Mouse (Mus musculus) liver, embryonic 12.5 days (tissue): Measurements from ENCODE around the gene Nfe2l1. TPM values are rescaled to one million over a fixed set of nuclear protein-coding genes. Genes with fewer than 3 reads are reported as not detected.

Experiments used
- ATAC-seq: fragments of 200-750 bp; cut with Nextera tagmentation; 2 replicates; pipeline ENCODE4 v1.8.0; 2017; ENCODE audit warnings: moderate number of reproducible peaks, mild to moderate bottlenecking, moderate library complexity
- H3K27ac ChIP-seq: fragments of 300-500 bp; sonication (generic); 2 replicates; pipeline ENCODE4 v1.5.1; 2016; ENCODE audit warnings: mild to moderate bottlenecking
- H3K27me3 ChIP-seq: fragments of 300-500 bp; sonication (generic); replicated peaks from 2 replicates; pipeline ENCODE4 v1.6.1; 2016; ENCODE audit warnings: mild to moderate bottlenecking, moderate library complexity
- H3K36me3 ChIP-seq: fragments of 300-500 bp; sonication (generic); 2 replicates; pipeline ENCODE4 v1.6.1; 2016; ENCODE audit warnings: mild to moderate bottlenecking, moderate library complexity
- H3K4me1 ChIP-seq: fragments of 300-500 bp; sonication (generic); 2 replicates; pipeline ENCODE4 v1.6.1; 2016
- H3K4me2 ChIP-seq: fragments of 300-500 bp; sonication (generic); 2 replicates; pipeline ENCODE4 v1.6.1; 2016; ENCODE audit warnings: mild to moderate bottlenecking, moderate library complexity
- H3K4me3 ChIP-seq: fragments of 300-500 bp; sonication (generic); 2 replicates; pipeline ENCODE4 v1.5.1; 2016; ENCODE audit warnings: mild to moderate bottlenecking, moderate library complexity
- H3K9ac ChIP-seq: fragments of 300-500 bp; sonication (generic); 2 replicates; pipeline ENCODE4 v1.6.1; 2016; ENCODE audit warnings: mild to moderate bottlenecking, moderate library complexity
- H3K9me3 ChIP-seq: fragments of 300-500 bp; sonication (generic); replicated peaks from 2 replicates; pipeline ENCODE4 v1.6.1; 2016; ENCODE audit warnings: mild to moderate bottlenecking, moderate library complexity
- WGBS: fragments of 180-500 bp; shearing (Covaris S2); methylation state at CpG from one replicate; pipeline ENCODE4 v1.1.7; 2016; ENCODE audit not compliant: insufficient replicate concordance; 5-methylcytosine and 5-hydroxymethylcytosine counted together
- polyA plus RNA-seq: library from polyadenylated mRNA; unstranded; fragments of >200 nt; fragmentation: Nextera tagmentation; extraction: Ambion mirVana; gene quantifications from 2 replicates; pipeline ENCODE4 v1.2.1, GENCODE M21; 2016

The Nfe2l1 gene
- polyA plus RNA-seq, 1 experiment from 2014 or later = 26.7 TPM

- Histone ChIP-seq H3K9me3 (no peaks in the 10 kb centered on the region), H3K9ac (no peak overlapping the region), H3K27me3 (peaks cover 9% of the 10 kb centered on the region; the same call in 1 of the 2 replicates), H3K4me1 (peaks cover 3% of the 10 kb centered on the region; the same call in 1 of the 2 replicates), H3K27ac (no peak overlapping the region), H3K36me3 (no peaks in the 10 kb centered on the region), H3K4me3 (no peak overlapping the region), H3K4me2 (no peak overlapping the region)
- ATAC-seq = no peak
- WGBS = 58% methylated on average over 3 of the region's 3 CpGs
Observed at GRCm38 (mm10) chr11:96839877-96840276, 10.1 kb upstream of the Nfe2l1 start.

- H3K27ac ChIP-seq = no peak overlapping the region
- WGBS = 59% methylated on average over 7 of the region's 7 CpGs
- H3K9me3 ChIP-seq = no peaks in the 10 kb centered on the region
- no peak overlapping the region for H3K9ac ChIP-seq
- H3K4me3 ChIP-seq = no peak overlapping the region
- H3K36me3 ChIP-seq = no peaks in the 10 kb centered on the region
- H3K4me2 ChIP-seq = no peak overlapping the region
- H3K4me1 ChIP-seq = peaks cover 3% of the 10 kb centered on the region; the same call in 1 of the 2 replicates
- ATAC-seq = no peak
- peaks cover 9% of the 10 kb centered on the region; the same call in 1 of the 2 replicates for H3K27me3 ChIP-seq
Observed at GRCm38 (mm10) chr11:96839428-96839827, 9.7 kb upstream of the Nfe2l1 start.

DNA sequence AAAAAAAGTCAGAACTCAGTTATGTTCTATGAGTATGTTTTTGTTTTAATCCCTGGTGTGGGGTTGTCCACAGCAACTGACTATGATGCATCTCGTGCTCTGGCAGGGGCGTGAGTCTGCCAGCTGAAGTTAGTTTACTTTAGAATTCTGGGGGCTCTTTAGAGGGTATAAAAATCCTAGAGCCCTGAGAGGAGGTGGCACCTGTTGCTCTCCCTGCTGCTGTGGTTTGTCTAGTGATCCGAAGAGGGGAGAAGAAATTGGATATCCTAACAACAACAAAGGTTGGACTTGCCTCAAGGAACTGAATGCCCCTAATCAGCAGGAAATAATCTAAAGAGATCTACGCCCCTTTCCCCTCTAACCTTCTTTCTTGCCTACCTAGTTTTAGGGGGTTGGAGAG lies 8.6 kb upstream of the Nfe2l1 start:
- 69% methylated on average over 4 of the region's 4 CpGs for WGBS
- Histone ChIP-seq H3K27ac (no peak overlapping the region), H3K4me2 (no peak overlapping the region), H3K9me3 (no peaks in the 10 kb centered on the region), H3K9ac (no peak overlapping the region), H3K4me3 (no peak overlapping the region), H3K4me1 (peaks cover 3% of the 10 kb centered on the region; the same call in 1 of the 2 replicates), H3K27me3 (peaks cover 13% of the 10 kb centered on the region; the same call in 1 of the 2 replicates), H3K36me3 (no peaks in the 10 kb centered on the region)
- no peak for ATAC-seq

GRCm38 (mm10) chr11:96837298-96837697 lies 7.5 kb upstream of the Nfe2l1 start:
- H3K36me3 ChIP-seq = no peaks in the 10 kb centered on the region
- no peak overlapping the region for H3K4me3 ChIP-seq
- H3K9ac ChIP-seq = no peak overlapping the region
- H3K9me3 ChIP-seq = no peaks in the 10 kb centered on the region
- H3K4me1 ChIP-seq = peaks cover 3% of the 10 kb centered on the region; the same call in 1 of the 2 replicates
- 40% methylated on average over 9 of the region's 9 CpGs for WGBS
- H3K27me3 ChIP-seq = peaks cover 13% of the 10 kb centered on the region; the same call in 1 of the 2 replicates
- H3K27ac ChIP-seq = no peak overlapping the region
- no peak for ATAC-seq
- H3K4me2 ChIP-seq = no peak overlapping the region

- Histone ChIP-seq H3K9ac (no peak overlapping the region), H3K4me1 (peaks cover 17% of the 10 kb centered on the region), H3K4me2 (no peak overlapping the region), H3K27me3 (peaks cover 13% of the 10 kb centered on the region; the same call in 1 of the 2 replicates), H3K27ac (no peak overlapping the region), H3K36me3 (no peaks in the 10 kb centered on the region), H3K9me3 (no peaks in the 10 kb centered on the region), H3K4me3 (no peak overlapping the region)
- ATAC-seq = no peak
- 85% methylated on average over 1 of the region's 1 CpGs for WGBS
Observed at GRCm38 (mm10) chr11:96834127-96834526, 4.4 kb upstream of the Nfe2l1 start.

GRCm38 (mm10) chr11:96832973-96833372 lies 3.2 kb upstream of the Nfe2l1 start:
- Histone ChIP-seq H3K9me3 (no peaks in the 10 kb centered on the region), H3K27me3 (peaks cover 13% of the 10 kb centered on the region; the same call in 1 of the 2 replicates), H3K4me1 (peaks cover 28% of the 10 kb centered on the region), H3K4me3 (no peak overlapping the region), H3K4me2 (no peak overlapping the region), H3K27ac (no peak overlapping the region), H3K9ac (no peak overlapping the region), H3K36me3 (peaks cover under 1% of the 10 kb centered on the region)
- no peak for ATAC-seq
- 59% methylated on average over 2 of the region's 2 CpGs for WGBS

DNA sequence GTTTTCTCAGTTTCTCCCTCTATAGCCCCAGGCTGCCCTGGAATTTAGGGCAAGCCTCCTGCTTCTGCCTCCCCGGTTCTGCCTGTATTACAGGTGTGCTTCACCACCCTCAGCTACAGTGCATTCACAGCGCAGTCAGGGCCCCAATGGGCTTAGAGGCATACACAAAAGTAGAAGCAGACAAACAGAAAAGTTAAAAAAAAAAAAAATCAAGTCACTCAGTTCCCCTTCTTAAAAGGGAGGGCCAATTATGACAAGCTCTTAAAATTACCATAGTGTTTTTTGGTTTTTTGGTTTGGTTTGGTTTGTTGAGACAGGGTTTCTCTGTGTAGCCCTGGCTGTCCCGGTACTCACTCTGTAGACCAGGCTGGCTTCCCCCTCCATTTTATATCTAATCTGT lies 2.8 kb upstream of the Nfe2l1 start:
- H3K27me3 ChIP-seq = 0 out of 2 replicates have a peak, but pooled peaks cover 8% of the 10 kb centered on the region
- no peak overlapping the region for H3K27ac ChIP-seq
- peaks cover 5% of the 10 kb centered on the region for H3K36me3 ChIP-seq
- no peak overlapping the region for H3K4me2 ChIP-seq
- no peaks in the 10 kb centered on the region for H3K9me3 ChIP-seq
- H3K4me1 ChIP-seq = peaks cover 32% of the 10 kb centered on the region
- H3K9ac ChIP-seq = no peak overlapping the region
- 86% methylated on average over 3 of the region's 3 CpGs for WGBS
- no peak for ATAC-seq
- no peak overlapping the region for H3K4me3 ChIP-seq

DNA sequence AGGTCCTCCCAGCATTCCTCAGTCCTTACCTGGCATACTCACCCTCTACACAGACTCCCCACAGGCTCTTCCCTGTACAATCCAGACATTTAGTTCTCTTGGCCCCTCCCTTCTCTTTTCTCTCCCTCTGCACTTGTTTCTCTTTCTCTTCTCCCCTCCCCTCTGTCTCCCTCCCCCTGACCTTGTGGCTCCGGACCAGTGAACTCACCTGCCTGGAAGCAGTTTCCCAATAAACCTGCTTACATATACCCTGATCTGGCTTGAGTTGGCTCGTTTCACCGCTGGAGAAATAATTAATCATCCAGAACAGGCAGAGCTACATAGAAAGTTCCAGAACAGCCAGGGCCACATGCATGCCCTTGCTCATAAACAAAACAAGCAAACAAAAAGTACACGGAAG lies 1.7 kb upstream of the Nfe2l1 start:
- peaks cover 15% of the 10 kb centered on the region for H3K36me3 ChIP-seq
- peaks cover 42% of the 10 kb centered on the region for H3K4me1 ChIP-seq
- no peak overlapping the region for H3K9ac ChIP-seq
- H3K4me3 ChIP-seq = no peak overlapping the region
- no peak for ATAC-seq
- H3K9me3 ChIP-seq = no peaks in the 10 kb centered on the region
- H3K27ac ChIP-seq = no peak overlapping the region
- WGBS = 68% methylated on average over 4 of the region's 4 CpGs
- 0 out of 2 replicates have a peak, but pooled peaks cover 4% of the 10 kb centered on the region for H3K27me3 ChIP-seq
- peak overlapping the region; percentile 89; the same call in 1 of the 2 replicates for H3K4me2 ChIP-seq

- H3K4me1 ChIP-seq = peaks cover 47% of the 10 kb centered on the region
- H3K4me2 ChIP-seq = peak overlapping the region; percentile 89
- peaks cover 24% of the 10 kb centered on the region for H3K36me3 ChIP-seq
- no peak for ATAC-seq
- H3K27ac ChIP-seq = peak overlapping the region; percentile 81
- 0 out of 2 replicates have a peak, but pooled peaks cover 4% of the 10 kb centered on the region for H3K27me3 ChIP-seq
- peak overlapping the region; percentile 71 for H3K9ac ChIP-seq
- WGBS = 8% methylated on average over 13 of the region's 13 CpGs
- H3K9me3 ChIP-seq = no peaks in the 10 kb centered on the region
- peak overlapping the region; percentile 89 for H3K4me3 ChIP-seq
Observed at GRCm38 (mm10) chr11:96830539-96831216, 910 bp upstream of the Nfe2l1 start.

- Histone ChIP-seq H3K4me2 (peak overlapping the region; percentile 89), H3K9ac (peak overlapping the region; percentile 88), H3K9me3 (no peaks in the 10 kb centered on the region), H3K4me3 (peak overlapping the region; percentile 89), H3K4me1 (peaks cover 60% of the 10 kb centered on the region), H3K36me3 (peaks cover 33% of the 10 kb centered on the region), H3K27ac (peak overlapping the region; percentile 98), H3K27me3 (0 out of 2 replicates have a peak, but pooled peaks cover 4% of the 10 kb centered on the region)
- peak; percentile 84 for ATAC-seq
- WGBS = under 1% methylated on average over 33 of the region's 33 CpGs
Observed at GRCm38 (mm10) chr11:96829403-96829812, 360 bp downstream of the Nfe2l1 start.

- Histone ChIP-seq H3K4me2 (peak overlapping the region; percentile 89), H3K27ac (peak overlapping the region; percentile 98), H3K9me3 (no peaks in the 10 kb centered on the region), H3K4me1 (peaks cover 65% of the 10 kb centered on the region), H3K9ac (peak overlapping the region; percentile 88), H3K27me3 (0 out of 2 replicates have a peak, but pooled peaks cover 3% of the 10 kb centered on the region), H3K4me3 (peak overlapping the region; percentile 89), H3K36me3 (peaks cover 33% of the 10 kb centered on the region)
- ATAC-seq = no peak
- WGBS = 13% methylated on average over 10 of the region's 10 CpGs
Observed at GRCm38 (mm10) chr11:96828881-96829280, 887 bp downstream of the Nfe2l1 start.

DNA sequence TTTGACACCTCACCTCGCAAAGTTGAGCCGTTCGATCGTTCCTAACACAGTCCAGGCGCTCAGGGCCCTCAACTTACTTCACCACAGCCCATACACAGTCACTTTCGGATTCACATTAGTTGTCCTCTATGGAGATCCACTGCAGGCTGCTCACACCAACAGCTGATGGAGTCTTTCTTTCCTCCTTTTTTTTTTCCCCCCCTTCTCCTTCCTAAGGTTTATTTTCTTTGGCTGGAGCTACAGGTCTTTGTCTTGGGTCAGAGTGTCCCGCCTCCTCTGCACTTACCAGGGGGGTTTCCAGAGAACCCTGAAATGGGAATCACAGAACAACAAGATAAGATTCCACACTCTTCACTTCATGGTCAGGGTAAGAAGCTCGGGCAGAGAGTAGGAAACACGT lies 1.9 kb downstream of the Nfe2l1 start:
- H3K4me1 ChIP-seq = peaks cover 75% of the 10 kb centered on the region
- ATAC-seq = no peak
- H3K27ac ChIP-seq = no peak overlapping the region
- H3K9ac ChIP-seq = peak overlapping the region; percentile 0; the same call in 1 of the 2 replicates
- WGBS = 76% methylated on average over 9 of the region's 9 CpGs
- no peaks in the 10 kb centered on the region for H3K27me3 ChIP-seq
- H3K4me2 ChIP-seq = peak overlapping the region; percentile 89
- peaks cover 39% of the 10 kb centered on the region for H3K36me3 ChIP-seq
- H3K4me3 ChIP-seq = peak overlapping the region; percentile 5
- H3K9me3 ChIP-seq = no peaks in the 10 kb centered on the region
